Mouse (Mus musculus): Measurements from ENCODE around the gene Alg12. TPM values are rescaled to one million over a fixed set of nuclear protein-coding genes. Genes with fewer than 3 reads are reported as not detected.

Gene Alg12
- 10 to 100 TPM; 10.4 to 10.7 TPM for total RNA-seq (2021)
- long read RNA-seq, experiment 1, partial matches to known transcripts, result 3 of 7 reads
- long read RNA-seq, experiment 1, other reads (novel, unspliced or antisense), result 0 of 7 reads
- long read RNA-seq, experiment 2, transcript Alg12-204 (10 exons, 2,130 nt), result major isoform, 5 of 6 reads
- long read RNA-seq, experiment 2, partial matches to known transcripts, result 0 of 6 reads
- long read RNA-seq, experiment 2, other reads (novel, unspliced or antisense), result 0 of 6 reads

DNA sequence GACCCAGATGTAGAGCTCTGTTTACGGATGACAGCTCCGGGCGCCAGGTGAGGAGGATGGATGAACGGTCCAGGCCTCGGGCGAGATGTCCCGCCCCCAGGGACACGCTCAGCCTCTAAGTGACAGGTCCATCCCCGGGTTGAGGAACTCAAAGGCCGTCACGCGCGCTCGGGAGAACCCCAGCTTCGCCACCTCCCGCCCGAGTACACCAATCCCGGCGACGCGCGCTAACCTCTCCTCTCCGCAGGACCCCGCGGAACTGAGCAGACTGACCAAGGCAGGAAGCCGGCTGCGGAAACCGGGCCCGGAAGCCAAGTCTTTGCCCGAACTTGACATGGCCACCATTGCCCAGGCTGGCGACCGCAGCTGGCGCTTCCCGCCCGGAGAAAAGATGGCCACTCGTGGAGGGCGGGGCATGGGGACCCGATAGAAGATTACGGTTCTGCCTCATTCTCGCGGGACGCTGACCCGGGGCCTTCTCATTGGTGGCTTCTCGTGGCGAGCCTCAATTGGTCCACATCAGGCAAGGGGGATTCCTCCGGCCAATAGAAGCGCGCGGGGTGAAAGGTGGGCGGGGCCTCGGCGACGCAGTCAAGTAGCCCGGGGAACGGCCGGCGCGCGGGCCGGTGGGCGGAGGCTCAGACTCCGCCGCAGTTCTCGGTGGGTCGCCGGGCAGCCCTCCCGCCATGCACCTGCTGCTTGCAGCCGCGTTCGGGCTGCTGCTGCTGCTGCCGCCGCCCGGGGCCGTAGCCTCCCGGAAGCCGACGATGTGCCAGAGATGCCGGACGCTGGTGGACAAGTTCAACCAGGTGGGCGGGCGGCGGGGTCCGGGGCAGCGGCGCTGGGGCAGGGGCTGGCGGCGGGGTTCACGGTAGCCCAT is at the start of gene Alg12, which contains the start of gene Creld2:
Gene Alg12 (minus strand): TSS at position 293 of the 880 bp plus-strand sequence.
Gene Creld2 (plus strand): TSS at position 621 of the 880 bp plus-strand sequence.
- peak; percentile 99 for DNase-seq

DNA sequence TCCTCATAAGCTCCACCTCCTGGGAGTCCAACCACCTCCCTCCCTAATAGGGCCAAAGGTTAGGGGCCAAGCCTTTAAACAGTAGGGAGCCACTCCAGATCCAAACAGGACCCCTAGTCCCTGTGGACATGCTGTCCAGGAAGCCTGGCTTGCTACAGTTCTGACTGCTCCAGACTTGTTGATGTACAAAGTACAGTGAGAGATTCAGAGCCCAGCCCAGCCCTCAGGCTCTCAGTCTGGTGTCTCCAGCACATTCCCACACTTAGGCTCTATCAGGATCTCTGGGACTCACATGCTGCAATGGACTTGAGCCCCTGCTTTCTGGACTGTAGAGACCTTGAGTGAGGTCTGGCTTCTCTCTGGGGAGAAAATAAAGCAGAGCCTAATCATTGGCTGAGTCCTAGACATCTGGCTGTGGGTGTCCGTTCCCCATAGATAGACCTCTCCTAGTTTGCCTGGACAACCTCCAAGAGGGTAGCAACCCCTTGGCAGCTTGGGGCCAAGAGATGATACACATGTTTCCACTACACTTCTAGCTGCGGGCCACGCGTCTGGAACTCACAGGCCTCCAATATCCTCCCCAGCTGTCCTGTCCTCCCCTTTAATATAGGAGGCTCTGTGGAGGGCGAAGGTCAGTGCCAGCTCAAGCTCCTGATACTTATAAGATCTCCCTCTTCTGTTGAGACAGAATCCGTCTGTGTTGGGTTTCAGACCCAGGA is 49.1 kb upstream of the Alg12 start:
- DNase-seq, result peak; percentile 39

DNA sequence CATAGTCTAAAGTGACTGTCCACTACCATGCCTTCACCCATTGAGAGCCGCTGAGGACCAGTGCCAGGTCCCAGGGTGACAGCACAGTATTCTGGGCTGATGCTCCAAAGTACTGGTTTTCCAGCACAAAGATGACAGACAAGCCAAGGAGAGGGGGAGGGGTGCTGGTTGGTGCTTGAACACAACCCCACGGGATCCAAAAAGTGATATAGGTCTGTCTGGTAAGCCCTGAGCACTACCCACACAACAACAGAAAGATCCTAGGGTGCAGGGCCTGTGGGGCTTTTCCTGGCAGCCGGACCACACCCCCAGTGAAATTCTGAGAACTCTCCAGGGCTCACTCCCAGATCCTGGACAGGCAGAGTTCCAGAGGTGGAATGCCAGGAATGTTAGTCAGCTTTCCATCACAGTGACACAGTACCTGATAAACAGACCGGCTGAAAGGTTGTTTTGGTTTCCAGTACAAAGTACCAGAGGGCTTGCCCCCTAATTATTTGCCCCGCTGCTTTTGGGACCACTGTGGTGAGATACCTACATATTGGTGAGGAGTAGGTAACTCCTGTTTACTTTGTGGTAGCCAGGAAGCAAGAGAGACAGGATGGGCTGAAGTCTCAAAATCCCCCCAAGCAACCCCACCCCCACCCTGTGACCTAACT is 48.4 kb upstream of the Alg12 start:
- peak; percentile 72 for DNase-seq

DNA sequence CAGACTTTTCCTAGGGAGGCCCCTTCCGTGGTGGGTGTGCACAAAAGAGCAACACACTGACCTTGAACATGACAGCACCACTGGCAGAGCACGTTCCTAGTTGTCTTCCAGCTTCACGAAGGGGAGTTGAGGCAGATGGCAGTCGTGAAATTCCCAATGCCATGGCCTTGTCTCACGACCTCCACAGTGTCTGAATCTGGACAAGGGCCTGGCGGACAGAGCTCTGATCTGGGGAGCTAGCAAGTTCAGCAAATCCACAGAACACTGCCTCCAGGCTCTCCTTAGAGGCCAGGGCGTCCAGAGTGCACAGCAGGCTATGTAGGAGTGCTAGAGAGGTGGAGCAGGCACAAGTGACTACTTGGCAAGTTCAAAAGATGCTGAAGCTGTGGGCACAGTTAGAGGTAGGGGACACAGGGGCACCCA is 47.8 kb upstream of the Alg12 start:
- DNase-seq, result peak; percentile 58

DNA sequence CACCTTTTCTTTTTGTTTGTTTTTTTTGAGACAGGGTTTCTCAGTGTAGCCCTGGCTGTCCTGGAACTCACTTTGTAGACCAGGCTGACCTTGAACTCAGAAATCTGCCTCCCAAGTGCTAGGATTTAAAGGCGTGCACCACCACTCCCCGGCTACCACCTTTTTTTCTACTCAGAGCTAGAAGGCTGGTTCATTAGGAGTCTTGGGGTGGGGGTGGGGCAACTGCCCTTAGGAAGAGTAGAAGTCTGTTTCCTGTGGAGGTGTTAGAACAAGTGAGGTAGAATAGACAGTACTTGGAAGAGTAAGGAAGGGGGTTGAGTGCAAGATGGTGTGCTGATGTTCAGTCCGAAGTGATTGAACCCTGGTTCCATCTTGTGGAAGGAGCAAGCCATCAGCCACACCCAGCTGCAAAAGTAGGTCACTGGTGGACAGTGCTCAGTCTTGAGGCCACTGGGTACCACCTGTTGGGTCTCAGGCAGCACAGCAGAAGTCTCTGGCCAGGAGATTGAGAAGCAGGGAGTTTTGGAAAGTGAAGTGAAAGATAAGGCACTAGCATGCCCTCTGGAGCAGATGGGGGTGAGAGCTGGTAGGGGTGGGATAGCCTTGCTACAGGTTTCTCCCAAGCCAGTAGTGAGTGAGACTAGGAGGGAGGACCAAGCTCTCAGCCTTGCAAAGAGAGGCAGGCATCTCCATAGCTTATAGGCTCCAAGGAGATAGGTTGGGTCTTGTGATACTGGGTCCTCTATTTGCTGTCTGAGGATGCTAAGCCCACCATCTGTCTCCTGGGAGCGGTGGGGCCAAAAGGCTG is 47.0 kb upstream of the Alg12 start:
- no peak for DNase-seq

DNA sequence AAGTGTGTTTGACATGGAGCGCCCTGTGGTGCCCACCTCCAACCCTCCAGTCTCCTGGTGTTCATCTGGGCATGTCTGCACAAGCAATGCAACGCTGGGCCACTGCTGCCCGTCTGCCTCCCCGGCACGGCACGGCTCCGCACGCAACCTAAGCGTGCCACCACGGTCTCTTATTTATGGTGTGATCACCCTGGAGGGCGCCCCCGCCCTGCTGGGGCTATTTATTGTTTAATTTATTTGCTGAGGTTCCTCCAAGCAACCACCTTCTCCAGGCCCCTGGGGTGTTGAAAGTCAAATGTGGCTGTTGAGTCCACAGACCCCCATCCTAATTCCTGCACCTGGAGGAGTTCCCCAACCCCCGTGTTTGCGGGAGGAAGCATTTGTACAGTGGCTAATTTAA is 45.9 kb upstream of the Alg12 start:
- no peak for DNase-seq

DNA sequence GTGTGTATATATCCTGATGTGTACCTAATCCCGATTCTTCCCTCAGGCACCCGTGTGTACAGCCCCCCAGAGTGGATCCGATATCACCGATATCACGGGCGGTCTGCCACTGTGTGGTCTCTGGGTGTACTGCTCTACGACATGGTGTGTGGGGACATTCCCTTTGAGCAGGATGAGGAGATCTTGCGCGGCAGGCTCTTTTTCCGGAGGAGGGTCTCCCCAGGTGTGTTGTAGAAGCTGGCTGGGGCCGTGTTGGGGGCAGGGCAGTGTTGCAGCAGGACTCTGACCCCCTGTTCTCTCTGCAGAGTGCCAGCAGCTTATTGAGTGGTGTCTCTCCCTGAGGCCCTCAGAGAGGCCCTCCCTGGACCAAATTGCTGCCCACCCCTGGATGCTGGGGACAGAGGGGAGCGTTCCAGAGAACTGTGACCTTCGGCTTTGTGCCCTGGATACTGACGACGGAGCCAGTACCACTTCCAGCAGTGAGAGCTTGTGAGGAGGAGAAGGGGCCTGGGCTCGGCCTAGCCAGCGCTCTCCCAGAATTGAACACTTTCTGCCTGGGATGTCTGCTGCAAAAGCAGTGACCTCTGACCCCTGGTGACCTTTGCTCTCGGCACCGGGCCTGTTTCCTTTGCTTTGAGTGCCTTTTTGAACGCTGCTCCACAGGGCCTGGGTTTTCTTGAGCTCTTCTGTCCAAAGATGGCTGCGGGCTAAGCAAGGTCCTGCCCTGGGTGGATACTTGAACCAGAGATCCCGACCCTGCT is 45.3 kb upstream of the Alg12 start:
- DNase-seq, result peak; percentile 60

DNA sequence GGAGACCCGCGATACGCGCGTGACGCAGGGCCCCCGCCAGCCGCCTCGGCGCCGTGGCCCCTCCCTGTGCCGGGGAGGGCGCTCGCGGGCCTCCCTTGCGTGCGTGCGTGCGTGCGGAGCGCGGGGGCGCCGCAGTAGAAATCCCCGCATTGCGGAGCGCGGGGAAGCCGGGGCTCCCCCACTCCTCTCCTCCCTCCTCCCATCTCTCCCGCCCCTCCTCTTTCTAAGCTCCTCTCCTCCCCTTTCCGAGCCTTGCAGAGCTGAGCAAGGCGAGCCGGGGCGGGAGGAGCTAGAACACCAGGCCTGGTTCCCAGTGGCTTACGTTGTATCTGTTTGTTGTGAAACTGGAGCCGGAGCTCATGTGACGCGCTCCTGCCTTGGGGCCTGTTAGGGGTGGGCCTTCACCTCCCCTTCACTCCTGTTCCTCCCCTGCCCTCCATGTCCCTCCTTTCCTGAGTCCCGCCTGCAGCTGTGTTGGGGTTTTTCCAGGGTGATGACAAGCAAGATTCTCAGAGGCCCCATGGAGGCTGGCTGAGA is 44.6 kb upstream of the Alg12 start:
- DNase-seq, result peak; percentile 94

DNA sequence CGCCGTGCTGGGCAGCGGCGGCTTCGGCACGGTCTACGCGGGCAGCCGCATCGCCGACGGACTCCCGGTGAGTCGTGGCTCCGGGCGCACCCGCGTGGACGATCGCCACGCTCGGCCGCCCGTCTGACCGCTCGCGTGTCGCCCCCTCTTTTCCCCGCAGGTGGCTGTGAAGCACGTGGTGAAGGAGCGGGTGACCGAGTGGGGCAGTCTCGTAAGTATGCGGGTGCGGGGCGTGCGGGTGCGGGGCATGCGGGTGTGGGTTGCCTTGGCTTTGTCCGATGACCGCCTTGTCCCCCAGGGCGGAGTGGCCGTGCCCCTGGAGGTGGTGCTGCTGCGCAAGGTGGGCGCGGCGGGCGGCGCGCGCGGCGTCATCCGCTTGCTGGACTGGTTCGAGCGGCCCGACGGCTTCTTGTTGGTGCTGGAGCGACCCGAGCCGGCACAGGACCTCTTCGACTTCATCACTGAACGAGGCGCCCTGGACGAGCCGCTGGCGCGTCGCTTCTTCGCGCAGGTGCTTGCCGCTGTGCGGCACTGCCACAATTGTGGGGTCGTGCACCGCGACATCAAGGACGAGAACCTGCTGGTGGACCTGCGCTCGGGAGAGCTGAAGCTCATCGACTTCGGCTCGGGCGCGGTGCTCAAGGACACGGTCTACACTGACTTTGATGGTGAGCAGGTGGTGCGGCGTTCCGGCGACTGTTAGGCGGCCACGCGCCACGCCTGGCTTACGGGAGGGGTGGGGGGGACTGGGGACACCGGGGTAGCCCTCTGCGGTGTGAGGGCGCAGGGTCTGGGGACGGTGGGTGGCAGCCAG is 44.0 kb upstream of the Alg12 start:
- peak; percentile 69 for DNase-seq

DNA sequence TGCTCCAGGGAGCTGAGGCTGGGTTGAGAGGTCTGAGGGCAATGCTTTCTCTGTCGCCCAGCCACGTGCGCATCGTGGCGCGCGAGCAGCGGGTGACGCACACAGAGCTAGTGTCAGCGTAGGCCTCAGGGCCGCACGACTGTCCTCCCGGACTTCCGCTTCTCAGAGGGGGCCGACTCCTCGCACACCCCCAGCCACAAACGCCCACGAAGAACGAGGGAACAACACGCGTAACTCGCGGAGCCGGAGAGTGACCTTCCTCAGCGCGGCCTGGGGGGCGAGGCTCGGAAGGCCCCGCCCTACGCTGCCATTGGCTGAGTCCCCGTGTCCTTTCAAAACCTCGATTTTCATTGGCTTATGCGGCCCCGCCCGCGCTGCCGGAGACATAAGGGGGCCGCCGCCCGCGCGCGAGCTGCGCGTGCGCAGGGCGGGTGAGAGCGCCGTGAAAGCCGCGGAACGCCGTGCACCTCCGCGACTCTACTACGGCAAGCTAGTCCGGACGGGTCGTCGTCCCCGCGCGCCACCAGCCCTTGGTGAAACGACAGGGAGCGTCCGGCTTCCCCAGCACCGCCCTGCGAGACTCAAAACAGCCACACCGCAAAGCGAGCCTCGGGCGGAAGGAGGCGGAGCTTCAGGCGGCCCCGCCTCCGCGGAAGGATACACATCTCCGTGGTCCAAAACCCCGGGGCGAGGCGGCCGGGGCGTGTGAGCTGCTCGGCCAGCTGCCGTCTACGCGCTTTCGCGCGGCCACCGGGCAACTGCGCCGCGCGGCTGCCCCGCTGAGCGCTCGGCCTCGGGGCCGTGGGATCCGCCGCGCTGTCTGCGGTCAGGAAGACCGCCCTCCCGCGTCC is 42.9 kb upstream of the Alg12 start, which contains the start of gene Pim3:
Gene Pim3 (plus strand): TSS at position 415 of the 851 bp plus-strand sequence.
- DNase-seq, result peak; percentile 98

DNA sequence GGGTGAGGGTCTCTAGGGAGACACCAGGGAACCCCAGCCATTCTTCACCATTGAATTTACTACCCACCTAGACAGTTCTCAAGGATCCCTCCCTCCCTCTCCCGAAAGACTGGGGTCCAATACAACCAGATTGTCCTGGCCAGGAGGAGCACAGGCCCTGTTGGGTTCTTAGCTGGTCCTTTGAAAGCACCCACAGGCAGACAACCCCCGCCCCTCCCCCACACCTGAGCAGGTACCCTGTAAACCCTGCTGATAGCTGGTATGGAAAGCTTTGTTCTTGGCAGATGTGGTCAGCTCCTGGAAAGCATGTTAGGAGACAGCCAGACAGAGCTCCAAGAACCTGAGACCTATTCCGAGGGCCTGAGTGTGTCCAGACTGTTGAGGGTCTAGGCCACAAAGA is 41.7 kb upstream of the Alg12 start:
- no peak for DNase-seq

DNA sequence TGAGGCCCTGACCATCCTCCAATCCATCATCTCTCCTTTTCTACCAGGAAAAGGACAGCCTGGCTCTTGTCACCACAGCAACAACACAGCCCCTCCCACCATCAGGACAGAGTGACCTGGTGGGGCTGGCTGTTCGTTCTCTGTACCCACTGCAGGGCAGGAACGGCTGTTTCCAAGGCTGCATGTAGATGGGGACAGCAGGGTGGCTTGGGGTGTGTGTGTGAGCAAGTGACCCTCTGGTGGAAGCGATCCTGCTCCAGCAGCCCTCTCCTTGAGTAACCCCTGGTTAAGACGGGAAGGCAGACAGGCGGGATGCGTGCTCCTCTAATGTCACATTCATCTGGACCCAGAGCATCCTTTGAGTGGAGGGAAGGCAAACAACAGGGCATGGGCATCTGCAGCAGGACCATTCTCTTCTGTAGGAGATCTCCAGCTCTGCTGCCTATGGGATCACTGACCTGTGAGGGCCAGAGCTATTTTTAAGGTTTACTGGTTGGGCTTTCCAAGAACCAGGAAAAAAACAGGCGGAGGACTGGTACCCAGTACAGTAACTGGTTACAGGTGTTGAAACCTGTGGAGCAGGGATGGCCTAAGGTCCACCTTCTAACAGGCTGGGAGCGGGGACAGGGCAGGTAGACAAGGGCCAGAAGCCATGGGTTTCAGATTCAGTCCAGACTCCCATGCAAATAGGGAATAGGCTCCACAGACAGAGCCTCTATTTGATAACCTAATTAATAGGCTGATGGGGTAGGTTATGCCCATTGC is 40.3 kb upstream of the Alg12 start:
- DNase-seq, result no peak

DNA sequence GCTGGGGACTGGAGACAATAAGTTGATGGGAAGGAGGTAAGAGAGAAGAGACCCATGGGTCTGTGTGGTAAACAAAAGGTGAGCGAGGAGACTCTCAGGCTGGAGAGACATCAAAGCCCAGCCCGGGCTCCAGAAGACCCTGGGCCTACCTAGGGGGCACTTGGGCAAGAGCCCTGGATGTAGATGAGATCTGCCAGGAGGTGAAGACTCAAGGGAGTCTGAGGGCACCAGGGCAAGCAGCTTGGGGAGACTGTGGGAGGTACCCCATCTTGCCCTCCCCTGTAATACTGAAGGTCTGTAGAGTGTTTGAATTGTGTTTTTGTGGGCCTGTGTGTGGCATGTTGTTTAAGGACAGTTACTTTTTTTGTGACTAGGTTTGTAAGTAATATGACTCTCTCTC is 39.6 kb upstream of the Alg12 start:
- no peak for DNase-seq

DNA sequence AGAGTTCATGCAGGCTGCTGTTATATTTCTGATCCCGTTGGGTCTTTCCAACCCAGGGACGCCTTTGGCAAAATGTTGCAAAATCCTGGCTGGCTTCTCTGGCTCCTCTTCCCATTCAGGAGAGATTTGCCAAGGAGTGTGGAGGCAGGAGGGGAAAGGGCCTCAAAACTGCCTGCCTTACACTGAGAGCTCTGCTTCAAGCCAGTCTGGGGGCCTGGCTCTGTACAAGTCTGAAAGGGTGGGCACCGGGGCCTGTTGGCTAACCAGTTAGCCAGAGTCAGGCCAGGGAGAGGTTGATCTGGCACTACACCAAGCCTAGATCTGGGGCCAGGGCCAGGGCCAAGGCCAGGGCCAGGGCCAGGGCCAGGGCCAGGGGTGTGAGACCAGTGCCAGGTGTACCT is 39.0 kb upstream of the Alg12 start:
- peak; percentile 76 for DNase-seq

DNA sequence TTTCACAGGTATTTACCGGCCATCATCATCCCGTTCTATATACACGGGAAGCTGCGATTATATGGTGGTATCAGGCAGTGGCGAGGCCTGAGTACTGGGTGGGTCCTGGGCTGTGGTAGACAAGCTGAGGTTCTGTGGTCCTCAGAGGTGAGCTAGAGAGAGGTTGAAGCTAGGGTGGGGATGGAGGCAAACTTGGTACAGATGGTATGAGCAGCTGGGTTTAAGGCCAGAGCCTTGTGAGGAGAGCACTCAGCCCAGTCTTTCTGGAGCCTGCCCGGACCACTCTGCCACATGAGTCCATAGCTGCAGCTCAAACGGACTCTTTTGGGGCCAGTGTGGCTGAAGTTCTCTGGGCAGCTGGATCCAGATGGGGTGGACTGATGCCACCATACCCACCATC is 38.2 kb upstream of the Alg12 start:
- no peak for DNase-seq

DNA sequence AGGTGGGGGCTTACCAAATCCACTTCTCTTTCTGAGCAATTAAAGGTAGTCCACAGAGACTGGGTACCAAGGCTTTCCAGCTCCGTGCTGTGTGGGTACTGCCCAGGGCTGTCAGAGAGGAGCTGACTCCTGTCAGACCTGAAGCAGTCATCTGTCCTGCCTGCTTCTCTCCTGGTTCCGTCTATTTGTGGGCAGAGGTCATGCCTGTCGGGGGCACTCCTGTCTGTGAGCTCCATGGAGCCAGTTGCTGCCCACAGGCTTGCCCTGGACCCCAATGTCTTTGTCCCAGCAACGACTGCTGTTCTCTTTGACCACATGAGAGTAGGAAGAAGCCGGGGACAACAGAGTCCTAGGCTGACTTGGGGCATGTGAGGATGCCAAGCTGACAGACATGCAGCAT is 37.5 kb upstream of the Alg12 start:
- no peak for DNase-seq

DNA sequence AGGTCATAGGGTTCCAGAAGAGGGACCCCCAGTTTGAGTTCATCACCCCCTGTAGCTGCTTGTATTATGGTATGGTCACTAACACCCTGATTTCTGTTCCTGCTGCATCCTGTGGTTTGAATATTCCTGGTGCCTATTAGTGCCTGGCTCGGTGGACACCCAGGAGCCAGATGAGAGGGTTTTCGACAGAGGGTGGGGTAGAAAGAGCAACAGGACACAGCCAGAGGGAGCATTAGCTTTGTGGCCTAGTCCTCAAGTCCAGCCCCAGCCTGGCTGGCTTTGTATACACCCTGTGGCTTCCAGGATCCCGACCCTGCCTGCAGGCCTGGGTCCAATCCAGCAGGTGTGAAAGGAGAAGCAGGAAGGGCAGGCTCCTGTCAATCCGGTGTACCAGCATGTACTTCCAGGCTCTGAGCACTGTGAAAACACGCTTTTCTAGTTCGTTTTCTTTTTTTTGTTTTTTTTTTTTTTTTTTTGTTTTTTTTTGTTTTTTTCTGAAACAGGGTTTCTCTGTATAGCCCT is 36.8 kb upstream of the Alg12 start:
- no peak for DNase-seq
